9 mouse cellular contexts compared by ENCODE assay signal in genomic region chr8:26961251-26962063, GRCm38 (mm10). TPM values are rescaled to one million over a fixed set of nuclear protein-coding genes. Genes with fewer than 3 reads are reported as not detected.
DNase-seq lines count a peak whose midpoint lies in the region; ATAC-seq lines count a peak whose summit lies in the region.
"Had no signal": no experiment of that assay in that cellular context is flagged by ENCODE, and none has a peak within 500 bp of the region (broad histone marks: within the 10 kb centered on the region; RNA-seq: fewer than 3 reads in every experiment).

No protein-coding gene starts in this region.

- 17% methylated on average over 15 of the region's 15 CpGs for WGBS in heart, embryonic 12.5 days
- 19% methylated on average over 15 of the region's 15 CpGs for WGBS in embryonic facial prominence, embryonic 13.5 days
- WGBS in intestine, embryonic 15.5 days = 18% methylated on average over 15 of the region's 15 CpGs

- peak; percentile 22; the same call in 1 of the 2 replicates for ATAC-seq in heart, embryonic 12.5 days (ENCODE audit: insufficient number of reproducible peaks, low FRiP score)
- ATAC-seq in embryonic facial prominence, embryonic 13.5 days (ENCODE audit: insufficient number of reproducible peaks, insufficient read depth, low FRiP score, low TSS enrichment, low read depth) = peak; percentile 71
- ATAC-seq in intestine, embryonic 15.5 days = peak; percentile 90
- ATAC-seq in monocyte, adult 5-6 weeks (replicated peaks; ENCODE audit: insufficient number of reproducible peaks, low FRiP score, low TSS enrichment, poor library complexity, severe bottlenecking) = 0 out of 2 replicates have a peak, but pooled peaks have one; percentile 20

- peak overlapping the region; percentile 46 for H3K27ac ChIP-seq in heart, embryonic 12.5 days (ENCODE audit: poor library complexity, severe bottlenecking)
- H3K27ac ChIP-seq in embryonic facial prominence, embryonic 13.5 days = no peak overlapping the region
- H3K27ac ChIP-seq in intestine, embryonic 15.5 days = peak overlapping the region; percentile 82

- H3K9me3 ChIP-seq in heart, embryonic 12.5 days (replicated peaks) = no peaks in the 10 kb centered on the region
- no peaks in the 10 kb centered on the region for H3K9me3 ChIP-seq in embryonic facial prominence, embryonic 13.5 days
- no peaks in the 10 kb centered on the region for H3K9me3 ChIP-seq in intestine, embryonic 15.5 days

- H3K9ac ChIP-seq in heart, embryonic 12.5 days = no peak overlapping the region
- H3K9ac ChIP-seq in embryonic facial prominence, embryonic 13.5 days = no peak overlapping the region
- no peak overlapping the region for H3K9ac ChIP-seq in intestine, embryonic 15.5 days

- H3K27me3 ChIP-seq in heart, embryonic 12.5 days (replicated peaks) = no peaks in the 10 kb centered on the region
- no peaks in the 10 kb centered on the region for H3K27me3 ChIP-seq in embryonic facial prominence, embryonic 13.5 days
- no peaks in the 10 kb centered on the region for H3K27me3 ChIP-seq in intestine, embryonic 15.5 days (replicated peaks)

- intact Hi-C loops in heart, postnatal 14 days (cut with DNase I) = no loop called here

- peaks cover 29% of the 10 kb centered on the region for H3K4me1 ChIP-seq in heart, embryonic 12.5 days (replicated peaks)
- peaks cover 11% of the 10 kb centered on the region; the same call in 1 of the 2 replicates for H3K4me1 ChIP-seq in embryonic facial prominence, embryonic 13.5 days
- peaks cover 20% of the 10 kb centered on the region for H3K4me1 ChIP-seq in intestine, embryonic 15.5 days (replicated peaks)

- no peak for DNase-seq in heart, postnatal 14 days
- DNase-seq in ZHBTc4 (ENCODE audit: low read depth, low spot score) (peak; percentile 40), liver (no peak)
- DNase-seq in cerebellum, adult 11-12 months = no peak

- no peak overlapping the region for H3K4me3 ChIP-seq in heart, embryonic 12.5 days
- H3K4me3 ChIP-seq in embryonic facial prominence, embryonic 13.5 days = no peak overlapping the region
- no peak overlapping the region for H3K4me3 ChIP-seq in intestine, embryonic 15.5 days (replicated peaks)
- H3K4me3 ChIP-seq: erythroblast, embryonic 14.5 days had no signal

- no peaks in the 10 kb centered on the region for H3K36me3 ChIP-seq in heart, embryonic 12.5 days
- no peaks in the 10 kb centered on the region for H3K36me3 ChIP-seq in embryonic facial prominence, embryonic 13.5 days
- H3K36me3 ChIP-seq in intestine, embryonic 15.5 days = no peaks in the 10 kb centered on the region

- H3K4me2 ChIP-seq in heart, embryonic 12.5 days = peak overlapping the region; percentile 53
- no peak overlapping the region for H3K4me2 ChIP-seq in embryonic facial prominence, embryonic 13.5 days
- H3K4me2 ChIP-seq in intestine, embryonic 15.5 days (replicated peaks) = peak overlapping the region; percentile 28; the same call in 1 of the 2 replicates

RNA-seq across cellular contexts. Expression of gene Zfp703, which starts 15.7 kb away (rescaled TPM):
- 7.0 TPM in 2 replicates for polyA plus RNA-seq in heart, embryonic 12.5 days (2016; fragmentation: Nextera tagmentation; extraction: Ambion mirVana)
- total RNA-seq in heart, postnatal 14 days (2021) = 10 to 100 TPM; 12.3 to 15.6 TPM
- 17.3 and 20.2 TPM in 2 replicates for polyA plus RNA-seq in embryonic facial prominence, embryonic 13.5 days (2015; fragmentation: Nextera tagmentation; extraction: Ambion mirVana)
- polyA plus RNA-seq in intestine, embryonic 15.5 days (2015; fragmentation: Nextera tagmentation; extraction: Ambion mirVana) = 15.4 and 16.4 TPM in 2 replicates
- 2.6 to 6.9 TPM (median 5.2 TPM) in 3 replicates for total RNA-seq in monocyte, adult 5-6 weeks (2017)

Comparison
In these comparisons a context has a peak if more than half of its experiments do, and no peak if none do; other contexts are left out.
1. ATAC-seq: peak in every context shown above with its lines; median percentile 90 in intestine, embryonic 15.5 days; 71 in embryonic facial prominence, embryonic 13.5 days; 22 in heart, embryonic 12.5 days; 20 in monocyte, adult 5-6 weeks.